Mouse (Mus musculus) E14TG2a.4 (cell line): ENCODE results near the gene Smoc2.

ENCODE experiments used
- H3K27me3 ChIP-seq: 2 replicates; pipeline ENCODE4 v1.6.1; 2014; ENCODE audit warnings: low read length, control low read depth; ENCODE audit not compliant: insufficient read depth
- H3K36me3 ChIP-seq: 2 replicates; pipeline ENCODE4 v1.6.1; 2014; ENCODE audit warnings: low read length, control low read depth; ENCODE audit not compliant: insufficient read depth
- H3K4me1 ChIP-seq: replicated peaks from 2 replicates; pipeline ENCODE4 v1.6.1; 2014; ENCODE audit warnings: low read depth, low read length, control low read depth
- H3K4me3 ChIP-seq: replicated peaks from 2 replicates; pipeline ENCODE4 v1.5.1; 2014; ENCODE audit warnings: mild to moderate bottlenecking, low read length
- H3K9me3 ChIP-seq: 2 replicates; pipeline ENCODE4 v1.6.1; 2014; ENCODE audit warnings: low read length, control low read depth
- CTCF ChIP-seq: conservative IDR thresholded peaks from 2 replicates; pipeline ENCODE4 v1.5.1; 2014; ENCODE audit warnings: low read length
- NANOG ChIP-seq: IDR thresholded peaks from 2 replicates; pipeline ENCODE4 v1.6.1; 2014; ENCODE audit warnings: borderline replicate concordance, low read length, mixed read lengths
- POU5F1 ChIP-seq: IDR thresholded peaks from 2 replicates; pipeline ENCODE4 v1.6.1; 2014; ENCODE audit warnings: low read length, borderline replicate concordance

Gene Smoc2

GRCm38 (mm10) chr17:14295146-14295545, 15.8 kb downstream of the Smoc2 start:
- Histone ChIP-seq H3K4me1 (0 out of 2 replicates have a peak, but pooled peaks cover 3% of the 10 kb centered on the region), H3K4me3 (no peak overlapping the region), H3K27me3 (peaks cover 72% of the 10 kb centered on the region), H3K36me3 (no peaks in the 10 kb centered on the region), H3K9me3 (no peaks in the 10 kb centered on the region)
- TF ChIP-seq NANOG: no peak

GRCm38 (mm10) chr17:14300361-14300760, 21.1 kb downstream of the Smoc2 start:
- TF ChIP-seq POU5F1 (no peak), CTCF (no peak), NANOG (no peak)
- H3K4me3 ChIP-seq: no peak overlapping the region

GRCm38 (mm10) chr17:14301491-14302344, 22.4 kb downstream of the Smoc2 start:
- H3K4me3 ChIP-seq: 0 out of 2 replicates have a peak overlapping the region, but pooled peaks have one; percentile 1
- H3K9me3 ChIP-seq: peaks cover 7% of the 10 kb centered on the region
- TF ChIP-seq CTCF (no peak), NANOG (peak; percentile 98), POU5F1 (no peak)
- peaks cover 15% of the 10 kb centered on the region for H3K4me1 ChIP-seq
- peaks cover 66% of the 10 kb centered on the region for H3K27me3 ChIP-seq
- H3K36me3 ChIP-seq: no peaks in the 10 kb centered on the region

More at GRCm38 (mm10) chr17:14300361-14300760, 21.1 kb downstream of the Smoc2 start:
- peaks cover 7% of the 10 kb centered on the region for H3K9me3 ChIP-seq
- peaks cover 64% of the 10 kb centered on the region for H3K27me3 ChIP-seq
- no peaks in the 10 kb centered on the region for H3K36me3 ChIP-seq
- peaks cover 15% of the 10 kb centered on the region for H3K4me1 ChIP-seq

- Histone ChIP-seq H3K4me1 (peaks cover 15% of the 10 kb centered on the region), H3K4me3 (0 out of 2 replicates have a peak overlapping the region, but pooled peaks have one; percentile 1), H3K9me3 (peaks cover 7% of the 10 kb centered on the region), H3K27me3 (peaks cover 66% of the 10 kb centered on the region), H3K36me3 (no peaks in the 10 kb centered on the region)
- TF ChIP-seq CTCF: no peak
- TF ChIP-seq POU5F1: no peak
- TF ChIP-seq NANOG: no peak
Measured at GRCm38 (mm10) chr17:14302356-14302755, 23.1 kb downstream of the Smoc2 start.

- Histone ChIP-seq H3K9me3 (peaks cover 7% of the 10 kb centered on the region), H3K4me1 (peaks cover 15% of the 10 kb centered on the region), H3K36me3 (no peaks in the 10 kb centered on the region), H3K27me3 (peaks cover 61% of the 10 kb centered on the region), H3K4me3 (no peak overlapping the region)
- TF ChIP-seq CTCF: peak; percentile 40
- TF ChIP-seq POU5F1: no peak
- no peak for TF ChIP-seq NANOG
Measured at GRCm38 (mm10) chr17:14303722-14304121, 24.4 kb downstream of the Smoc2 start.

- no peaks in the 10 kb centered on the region for H3K4me1 ChIP-seq
- TF ChIP-seq NANOG: no peak
Measured at GRCm38 (mm10) chr17:14309884-14310283, 30.6 kb downstream of the Smoc2 start.

GRCm38 (mm10) chr17:14312440-14312839, 33.1 kb downstream of the Smoc2 start:
- Histone ChIP-seq H3K36me3 (no peaks in the 10 kb centered on the region), H3K9me3 (peaks cover 5% of the 10 kb centered on the region; the same call in 1 of the 2 replicates), H3K4me1 (no peaks in the 10 kb centered on the region), H3K27me3 (peaks cover 26% of the 10 kb centered on the region), H3K4me3 (no peak overlapping the region)
- TF ChIP-seq CTCF (no peak), POU5F1 (no peak), NANOG (no peak)

More at GRCm38 (mm10) chr17:14309884-14310283, 30.6 kb downstream of the Smoc2 start:
- Histone ChIP-seq H3K9me3 (no peaks in the 10 kb centered on the region), H3K36me3 (no peaks in the 10 kb centered on the region), H3K4me3 (no peak overlapping the region), H3K27me3 (peaks cover 49% of the 10 kb centered on the region)

GRCm38 (mm10) chr17:14314308-14314707, 35.0 kb downstream of the Smoc2 start:
- Histone ChIP-seq H3K4me1 (no peaks in the 10 kb centered on the region), H3K4me3 (no peak overlapping the region), H3K36me3 (no peaks in the 10 kb centered on the region), H3K9me3 (peaks cover 5% of the 10 kb centered on the region; the same call in 1 of the 2 replicates), H3K27me3 (peaks cover 22% of the 10 kb centered on the region; the same call in 1 of the 2 replicates)
- TF ChIP-seq POU5F1 (no peak), CTCF (no peak), NANOG (no peak)

- Histone ChIP-seq H3K4me3 (no peak overlapping the region), H3K27me3 (peaks cover 14% of the 10 kb centered on the region; the same call in 1 of the 2 replicates)
- no peak for TF ChIP-seq CTCF
- no peak for TF ChIP-seq POU5F1
- TF ChIP-seq NANOG: no peak
Measured at GRCm38 (mm10) chr17:14316536-14316935, 37.2 kb downstream of the Smoc2 start.

More at GRCm38 (mm10) chr17:14316536-14316935, 37.2 kb downstream of the Smoc2 start:
- H3K4me1 ChIP-seq: no peaks in the 10 kb centered on the region
- H3K36me3 ChIP-seq: no peaks in the 10 kb centered on the region
- H3K9me3 ChIP-seq: peaks cover 5% of the 10 kb centered on the region; the same call in 1 of the 2 replicates
